Mouse (Mus musculus): ENCODE measurements around the gene Chil1. TPM values are rescaled to one million over a fixed set of nuclear protein-coding genes. Genes with fewer than 3 reads are reported as not detected.

Gene Chil1
- total and polyA plus RNA-seq, 3 experiments = 1.7 to 6.7 (median 6.1) TPM

DNA sequence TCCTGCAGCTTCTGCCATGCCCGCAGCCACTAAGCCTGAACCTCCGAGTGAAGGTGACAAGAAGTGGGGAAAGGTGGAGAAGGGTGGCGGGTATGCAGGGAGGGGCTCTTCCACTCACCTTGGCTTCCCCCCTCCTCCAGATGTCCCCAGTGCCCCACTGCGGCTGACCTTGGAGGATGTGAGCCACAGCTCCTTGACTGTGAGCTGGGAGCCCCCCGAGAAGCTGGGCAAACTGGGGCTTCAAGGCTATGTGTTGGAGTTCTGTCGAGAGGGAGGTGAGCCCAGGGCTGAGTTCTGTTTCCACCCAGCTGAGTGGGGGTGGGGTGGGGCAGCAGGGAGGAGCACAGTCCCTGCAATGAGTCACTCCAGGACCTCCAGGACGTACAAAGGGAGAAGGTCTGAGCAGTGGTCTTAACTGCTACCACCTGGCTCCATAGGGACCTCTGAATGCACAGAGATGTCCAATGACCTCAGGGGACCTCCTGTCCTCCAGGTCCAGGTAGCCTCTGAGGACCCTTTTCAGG lies 11.8 kb downstream of the Chil1 start:
- TF ChIP-seq CHD2 (IDR thresholded peaks at IDR 0.05; ENCODE audit: low read length) (0 out of 2 replicates have a peak, but pooled peaks have one; percentile 15), ZKSCAN1 (IDR thresholded peaks at IDR 0.05; ENCODE audit: borderline replicate concordance, low read depth, low read length) (no peak)
- no peaks in the 10 kb centered on the region for H3K36me3 ChIP-seq (replicated peaks in 1 of 2; ENCODE audit: control insufficient read depth in 1 of 2, insufficient read depth in 1 of 2, low read length in 1 of 2)
- peak overlapping the region; percentile 73 for H3K4me2 ChIP-seq (ENCODE audit: insufficient read depth, low read depth, poor library complexity, severe bottlenecking)
- H3K9ac ChIP-seq (ENCODE audit: insufficient read depth, low read depth) = no peak overlapping the region
- H3K79me2 ChIP-seq (replicated peaks; ENCODE audit: control insufficient read depth, extremely low read depth, insufficient read depth, poor library complexity, severe bottlenecking) = no peaks in the 10 kb centered on the region
- peaks cover 37 to 92% of the 10 kb centered on the region in 2 experiments for H3K4me1 ChIP-seq (ENCODE audit: control insufficient read depth in 1 of 2, insufficient read depth in 2 of 2)
- H3K27ac ChIP-seq (ENCODE audit: insufficient read depth, low read depth) = peak overlapping the region; percentile 26; the same call in 1 of the 2 replicates
- peak; percentile 39 for DNase-seq (ENCODE audit: extremely low read depth)
- in situ Hi-C loops (cut with MboI; ENCODE audit: low pct_ligation_motif_present, low pct_unique_long_range_greater_than_20kb, low sequenced_read_pairs) (loop anchor here (5.0 to 10.0 kb wide), 2 partner anchors 41 to 101 kb away; no protein-coding TSS in a partner anchor), dilution Hi-C loops (cut with MboI; ENCODE audit: extremely low pct_ligation_motif_present, extremely low pct_unique_long_range_greater_than_20kb, low sequenced_read_pairs) (no loop called here)
- H3K4me3 ChIP-seq (replicated peaks in 1 of 3; ENCODE audit: low read depth in 2 of 3, low read length in 2 of 3, poor library complexity in 1 of 3) = peak overlapping the region in 1 of 3 experiments; percentile 18
- no peaks in the 10 kb centered on the region for H3K27me3 ChIP-seq (replicated peaks)
- H3K9me3 ChIP-seq (replicated peaks; ENCODE audit: low read length) = no peaks in the 10 kb centered on the region

DNA sequence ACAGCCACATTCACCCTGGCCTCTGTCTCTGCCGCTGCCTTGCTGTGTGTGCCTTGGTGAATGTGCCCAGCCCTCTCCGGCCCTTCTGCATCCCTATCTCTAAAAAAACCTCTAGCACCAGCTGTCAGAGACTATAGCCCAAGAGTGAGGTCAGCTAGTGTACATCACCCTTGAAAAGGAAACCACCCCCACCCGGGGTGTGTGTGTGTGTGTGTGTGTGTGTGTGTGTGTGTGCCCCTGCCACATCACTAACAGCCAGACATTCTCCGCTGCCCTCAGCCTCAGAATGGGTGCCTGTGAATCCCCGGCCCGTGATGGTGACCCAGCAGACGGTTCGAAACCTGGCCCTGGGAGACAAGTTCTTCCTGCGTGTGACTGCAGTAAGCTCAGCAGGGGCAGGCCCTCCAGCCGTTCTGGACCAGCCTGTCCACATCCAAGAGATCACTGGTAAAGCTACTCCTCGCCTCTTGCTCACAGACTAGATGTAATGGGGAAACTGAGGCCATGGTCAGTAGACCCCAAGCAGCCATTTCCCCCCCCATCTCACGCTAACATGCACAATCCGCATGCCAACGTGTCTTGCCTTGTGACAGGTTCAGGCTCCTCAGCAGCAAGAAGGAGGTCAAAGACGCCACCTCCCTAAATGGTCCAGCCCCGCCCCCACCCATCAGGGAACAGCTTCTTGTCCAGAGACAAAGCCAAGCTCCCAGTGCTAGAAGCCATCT lies 12.5 kb downstream of the Chil1 start:
- no peaks in the 10 kb centered on the region for H3K9me3 ChIP-seq (replicated peaks; ENCODE audit: low read length)
- H3K9ac ChIP-seq (ENCODE audit: insufficient read depth, low read depth) = peak overlapping the region; percentile 21; the same call in 1 of the 2 replicates
- H3K4me3 ChIP-seq (replicated peaks in 1 of 3; ENCODE audit: low read depth in 2 of 3, low read length in 2 of 3, poor library complexity in 1 of 3) = peak overlapping the region; percentile 18 to 21 (median 20)
- peak overlapping the region; percentile 89 for H3K27ac ChIP-seq (ENCODE audit: insufficient read depth, low read depth)
- dilution Hi-C loops (cut with MboI; ENCODE audit: extremely low pct_ligation_motif_present, extremely low pct_unique_long_range_greater_than_20kb, low sequenced_read_pairs) (no loop called here), in situ Hi-C loops (cut with MboI; ENCODE audit: low pct_ligation_motif_present, low pct_unique_long_range_greater_than_20kb, low sequenced_read_pairs) (loop anchor here (5.0 to 10.0 kb wide), 3 partner anchors 38 to 100 kb away; no protein-coding TSS in a partner anchor)
- no peaks in the 10 kb centered on the region for H3K79me2 ChIP-seq (replicated peaks; ENCODE audit: control insufficient read depth, extremely low read depth, insufficient read depth, poor library complexity, severe bottlenecking)
- no peaks in the 10 kb centered on the region for H3K27me3 ChIP-seq (replicated peaks)
- DNase-seq (ENCODE audit: extremely low read depth) = peak; percentile 50
- H3K4me1 ChIP-seq (ENCODE audit: control insufficient read depth in 1 of 2, insufficient read depth in 2 of 2) = peaks cover 32 to 93% of the 10 kb centered on the region in 2 experiments
- H3K36me3 ChIP-seq (replicated peaks in 1 of 2; ENCODE audit: control insufficient read depth in 1 of 2, insufficient read depth in 1 of 2, low read length in 1 of 2) = no peaks in the 10 kb centered on the region
- peak overlapping the region; percentile 73 for H3K4me2 ChIP-seq (ENCODE audit: insufficient read depth, low read depth, poor library complexity, severe bottlenecking)
- TF ChIP-seq MAX (IDR thresholded peaks at IDR 0.05; ENCODE audit: low read length) = no peak
- no peak for TF ChIP-seq CHD2 (IDR thresholded peaks at IDR 0.05; ENCODE audit: low read length)
- 0 out of 2 replicates have a peak, but pooled peaks have one; percentile 26 for TF ChIP-seq IRF4 (IDR thresholded peaks at IDR 0.05; ENCODE audit: low read depth, low read length)
- TF ChIP-seq TCF12 (IDR thresholded peaks at IDR 0.05; ENCODE audit: low read depth, low read length) = peak; percentile 17; the same call in 1 of the 2 replicates
- TF ChIP-seq RCOR1 (conservative IDR thresholded peaks at IDR 0.05; ENCODE audit: low read depth, low read length) = no peak
- TF ChIP-seq ELF1 (IDR thresholded peaks at IDR 0.05; ENCODE audit: low read depth, low read length) = no peak
- TF ChIP-seq ZNF384 (IDR thresholded peaks at IDR 0.05; ENCODE audit: low read depth, low read length) = peak; percentile 43; the same call in 1 of the 2 replicates
- TF ChIP-seq MXI1 (IDR thresholded peaks at IDR 0.05; ENCODE audit: low read depth, low read length) = peak; percentile 31; the same call in 1 of the 2 replicates
- TF ChIP-seq POLR2AphosphoS2 (IDR thresholded peaks at IDR 0.05; ENCODE audit: low read depth, low read length) = no peak
- TF ChIP-seq ZKSCAN1 (IDR thresholded peaks at IDR 0.05; ENCODE audit: borderline replicate concordance, low read depth, low read length) = no peak
- no peak for TF ChIP-seq GABPA (IDR thresholded peaks at IDR 0.05; ENCODE audit: insufficient replicate concordance, low read depth, low read length)
- no peak for TF ChIP-seq PAX5 (IDR thresholded peaks at IDR 0.05; ENCODE audit: low read length)
- peak; percentile 76 for TF ChIP-seq BHLHE40 (IDR thresholded peaks at IDR 0.05; ENCODE audit: low read depth, low read length)
- no peak for TF ChIP-seq ZMIZ1 (IDR thresholded peaks at IDR 0.05; ENCODE audit: low read depth, low read length)
- no peak for TF ChIP-seq E2F4 (IDR thresholded peaks at IDR 0.05; ENCODE audit: insufficient replicate concordance, low read depth, low read length)
- no peak for TF ChIP-seq KAT2A (IDR thresholded peaks at IDR 0.05; ENCODE audit: insufficient replicate concordance, low read length)
- no peak for TF ChIP-seq SIN3A (IDR thresholded peaks at IDR 0.05; ENCODE audit: low read length)
- TF ChIP-seq ZC3H11A (IDR thresholded peaks at IDR 0.05; ENCODE audit: low read depth, low read length) = no peak
- no peak for TF ChIP-seq HCFC1 (IDR thresholded peaks at IDR 0.05; ENCODE audit: low read depth, low read length)
- TF ChIP-seq USF2 (conservative IDR thresholded peaks at IDR 0.05; ENCODE audit: low read depth, low read length) = no peak
- TF ChIP-seq RAD21 (IDR thresholded peaks at IDR 0.05; ENCODE audit: low read depth, low read length) = no peak
- no peak; the same call in 1 of the 2 replicates for TF ChIP-seq CHD1 (IDR thresholded peaks at IDR 0.05; ENCODE audit: low read depth, low read length)
- TF ChIP-seq MEF2A (IDR thresholded peaks at IDR 0.05; ENCODE audit: borderline replicate concordance, low read depth, low read length) = peak; percentile 21; the same call in 1 of the 2 replicates
- TF ChIP-seq SMC3 (IDR thresholded peaks at IDR 0.05; ENCODE audit: low read depth, low read length) = no peak
- no peak for TF ChIP-seq NELFE (IDR thresholded peaks at IDR 0.05; ENCODE audit: low read depth, low read length)
- no peak for TF ChIP-seq MAFK (IDR thresholded peaks at IDR 0.05; ENCODE audit: insufficient replicate concordance, low read length)
- no peak for TF ChIP-seq JUN (IDR thresholded peaks at IDR 0.05; ENCODE audit: insufficient read depth, low read depth, low read length)
- peak; percentile 78 for TF ChIP-seq ETS1 (conservative IDR thresholded peaks at IDR 0.05; ENCODE audit: low read depth, low read length)
- TF ChIP-seq CTCF (conservative IDR thresholded peaks at IDR 0.05 in 1 of 2, IDR thresholded peaks at IDR 0.05 in 1 of 2; ENCODE audit: low read depth in 2 of 2, low read length in 2 of 2) = no peak
- no peak; the same call in 1 of the 2 replicates for TF ChIP-seq EP300 (IDR thresholded peaks at IDR 0.05; ENCODE audit: low read length)
